Mouse (Mus musculus): Measurements from ENCODE around the gene Adat3.

DNA sequence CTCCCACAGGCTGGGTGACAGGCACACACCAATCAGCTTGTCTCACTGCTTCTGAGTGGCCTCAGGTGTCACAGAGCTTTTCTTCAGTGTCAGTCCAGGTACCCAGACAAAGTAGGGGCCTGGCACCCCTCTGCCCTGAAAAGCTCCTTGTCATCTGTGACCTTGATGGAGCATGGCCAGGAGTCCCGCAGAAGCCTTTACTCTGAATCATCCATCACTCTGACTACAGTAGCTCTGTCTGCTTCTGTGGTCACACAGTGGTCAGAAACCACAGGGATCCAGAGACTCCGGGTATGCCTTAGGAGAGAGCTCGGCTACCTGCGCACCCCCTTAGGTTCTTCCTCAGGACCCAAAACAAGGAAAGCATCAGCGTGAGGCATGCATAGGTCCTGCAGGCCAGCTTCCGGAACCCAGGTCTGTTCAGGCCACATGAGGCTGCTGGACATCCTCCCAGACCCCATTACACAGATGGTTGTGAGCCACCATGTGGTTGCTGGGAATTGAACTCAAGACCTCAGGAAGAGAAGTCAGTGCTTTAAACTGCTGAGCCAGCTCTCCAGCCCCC is 50.6 kb downstream of the Adat3 start:
- TF ChIP-seq CTCF (conservative IDR thresholded peaks at IDR 0.05; ENCODE audit: low read length) (no peak), POU5F1 (IDR thresholded peaks at IDR 0.05; ENCODE audit: borderline replicate concordance, low read length) (no peak)

Data from E14TG2a.4 (cell line).